Mouse (Mus musculus) forebrain, embryonic 12.5 days (tissue): Measurements from ENCODE around the gene Trim43a. TPM values are rescaled to one million over a fixed set of nuclear protein-coding genes. Genes with fewer than 3 reads are reported as not detected.
"Not testable (repeated sequence)": the region's sequence is repeated elsewhere in the genome, so short reads cannot be mapped to it uniquely, and the experiment has no call there.

Source experiments
- ATAC-seq: fragments of 200-750 bp; cut with Nextera tagmentation; 2 replicates; pipeline ENCODE4 v1.8.0; 2017; ENCODE audit warnings: moderate TSS enrichment; ENCODE audit not compliant: low FRiP score
- H3K27ac ChIP-seq: fragments of 300-500 bp; sonication (generic); 2 replicates; pipeline ENCODE4 v1.5.1; 2016; ENCODE audit warnings: mild to moderate bottlenecking
- H3K27me3 ChIP-seq: fragments of 300-500 bp; sonication (generic); 2 replicates; pipeline ENCODE4 v1.6.1; 2016; ENCODE audit warnings: mild to moderate bottlenecking
- H3K36me3 ChIP-seq: fragments of 300-500 bp; sonication (generic); replicated peaks from 2 replicates; pipeline ENCODE4 v1.6.1; 2016; ENCODE audit warnings: mild to moderate bottlenecking
- H3K4me1 ChIP-seq: fragments of 300-500 bp; sonication (generic); 2 replicates; pipeline ENCODE4 v1.6.1; 2016
- H3K4me2 ChIP-seq: fragments of 300-500 bp; sonication (generic); 2 replicates; pipeline ENCODE4 v1.6.1; 2016; ENCODE audit warnings: mild to moderate bottlenecking, moderate library complexity
- H3K4me3 ChIP-seq: fragments of 300-500 bp; sonication (generic); replicated peaks from 2 replicates; pipeline ENCODE4 v1.5.1; 2016; ENCODE audit warnings: mild to moderate bottlenecking
- H3K9ac ChIP-seq: fragments of 300-500 bp; sonication (generic); 2 replicates; pipeline ENCODE4 v1.6.1; 2016; ENCODE audit warnings: mild to moderate bottlenecking
- H3K9me3 ChIP-seq: fragments of 300-500 bp; sonication (generic); 2 replicates; pipeline ENCODE4 v1.6.1; 2016
- WGBS: fragments of 180-500 bp; shearing (Covaris S2); methylation state at CpG from one replicate; pipeline ENCODE4 v1.1.7; 2016; 5-methylcytosine and 5-hydroxymethylcytosine counted together
- polyA plus RNA-seq: library from polyadenylated mRNA; unstranded; fragments of >200 nt; fragmentation: Nextera tagmentation; extraction: Ambion mirVana; gene quantifications from 2 replicates; pipeline ENCODE4 v1.2.1, GENCODE M21; 2016

Trim43a gene
- polyA plus RNA-seq, result 0.20 TPM in 1 of 2 replicates, not detected in the other

DNA sequence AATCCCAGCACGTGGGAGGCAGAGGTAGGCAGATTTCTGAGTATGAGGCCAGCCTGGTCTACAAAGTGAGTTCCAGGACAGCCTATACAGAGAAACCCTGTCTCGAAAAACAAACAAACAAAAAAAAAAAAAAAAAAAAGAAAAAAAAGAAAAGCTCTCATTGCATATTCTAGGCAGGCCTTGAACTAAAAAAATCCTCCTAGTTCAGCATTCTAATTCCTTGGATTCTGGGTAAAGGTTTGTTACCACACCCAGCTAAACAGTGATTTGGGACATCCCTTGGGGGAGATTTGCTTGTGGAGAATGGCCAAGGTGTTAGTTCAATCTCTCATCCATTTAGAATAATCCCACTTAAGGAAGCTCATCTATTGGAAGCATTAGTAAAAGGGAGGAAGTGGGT, at the start of gene Trim43a:
Gene Trim43a, plus strand, starts transcription at position 301 of the 400 bp plus-strand sequence.
- WGBS, result 83% methylated on average over 2 of the region's 2 CpGs

DNA sequence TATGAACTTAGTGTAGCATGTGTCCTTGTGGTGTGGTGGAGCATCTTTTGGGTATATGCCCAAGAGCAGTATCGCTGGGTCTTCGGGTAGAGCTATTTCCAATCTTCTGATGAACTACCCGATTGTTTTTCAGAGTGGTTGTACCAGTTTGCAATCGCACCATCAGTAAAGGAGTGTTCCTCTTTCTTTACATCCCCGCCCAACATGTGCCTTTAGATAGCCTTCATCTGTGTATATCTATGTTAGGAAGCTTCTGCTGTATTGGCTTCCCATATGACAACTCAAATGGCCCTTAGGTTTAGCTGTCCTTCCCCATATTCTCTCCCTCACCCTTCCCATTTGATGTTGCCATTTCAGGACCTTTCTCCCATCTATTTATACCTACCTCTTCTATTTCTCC, 46.6 kb upstream of the Trim43a start:
- H3K36me3 ChIP-seq, result no peaks in the 10 kb centered on the region
- H3K9ac ChIP-seq, result no peak overlapping the region
- no peaks in the 10 kb centered on the region for H3K27me3 ChIP-seq
- H3K4me3 ChIP-seq, result no peak overlapping the region
- no peaks in the 10 kb centered on the region for H3K4me1 ChIP-seq
- WGBS, result 95% methylated on average over 5 of the region's 5 CpGs
- no peak overlapping the region for H3K4me2 ChIP-seq
- no peak for ATAC-seq
- no peaks in the 10 kb centered on the region for H3K9me3 ChIP-seq
- no peak overlapping the region for H3K27ac ChIP-seq

More for the DNA sequence above, at the start of gene Trim43a:
- H3K9me3 ChIP-seq, H3K4me3 ChIP-seq, H3K27ac ChIP-seq, H3K36me3 ChIP-seq, H3K27me3 ChIP-seq, ATAC-seq, H3K4me1 ChIP-seq, H3K4me2 ChIP-seq, H3K9ac ChIP-seq: not testable (repeated sequence)

DNA sequence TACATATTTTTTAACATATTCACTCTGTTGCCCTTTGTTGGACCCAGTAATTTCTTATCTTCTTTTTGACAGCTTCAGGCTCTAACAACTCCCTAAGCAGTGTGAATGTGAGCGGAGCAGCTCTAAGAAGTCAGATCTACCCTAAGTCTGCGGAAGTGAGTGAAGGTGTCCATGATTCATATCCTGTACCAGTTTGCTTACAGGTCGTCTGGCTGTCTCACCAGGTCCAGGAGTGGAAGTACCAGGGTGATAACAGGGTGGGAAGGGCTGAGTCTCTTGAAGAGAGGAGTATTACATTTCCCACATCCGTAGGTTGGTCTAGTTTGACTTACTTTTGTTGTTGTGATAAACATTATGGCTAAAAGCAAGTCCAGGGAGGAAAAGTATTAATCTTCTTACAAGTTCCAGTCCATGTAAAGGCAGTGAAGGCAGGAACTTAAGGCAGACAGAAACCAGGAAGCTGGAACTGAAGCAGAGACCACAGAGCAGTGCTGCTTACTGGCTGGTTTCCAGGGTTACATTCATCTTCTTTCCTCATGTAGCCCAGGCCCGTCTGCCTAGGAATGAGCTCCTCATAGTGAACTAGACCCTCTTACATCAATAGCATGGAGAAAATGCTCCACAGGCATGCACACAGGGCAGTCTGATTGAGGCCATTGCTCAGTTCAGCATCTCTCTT, 41.0 kb upstream of the Trim43a start:
- H3K9ac ChIP-seq, result no peak overlapping the region
- 77% methylated on average over 5 of the region's 5 CpGs for WGBS
- H3K4me2 ChIP-seq, result no peak overlapping the region
- H3K27me3 ChIP-seq, result no peaks in the 10 kb centered on the region
- no peak overlapping the region for H3K27ac ChIP-seq
- H3K9me3 ChIP-seq, result no peaks in the 10 kb centered on the region
- no peaks in the 10 kb centered on the region for H3K4me1 ChIP-seq
- H3K36me3 ChIP-seq, result no peaks in the 10 kb centered on the region
- ATAC-seq, result no peak
- no peak overlapping the region for H3K4me3 ChIP-seq

DNA sequence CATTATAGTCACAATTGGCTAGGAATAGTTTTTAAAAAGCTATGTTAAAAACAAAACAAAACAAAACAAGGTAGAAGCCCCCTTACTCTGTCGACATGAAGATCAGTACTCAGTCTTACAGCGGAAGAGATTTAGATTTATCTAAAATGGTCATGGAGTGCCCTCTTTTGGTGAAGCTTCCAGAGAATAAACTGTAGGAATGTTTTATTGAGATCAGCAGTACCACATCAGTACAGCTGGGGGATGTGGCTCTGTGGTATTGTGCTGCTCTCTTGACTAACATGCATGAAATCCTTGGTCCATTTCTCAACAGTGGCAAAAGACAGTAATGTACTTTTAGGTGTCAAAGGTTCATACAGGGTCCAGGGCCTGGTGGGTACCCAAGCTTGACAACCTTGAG, 37.9 kb upstream of the Trim43a start:
- Histone ChIP-seq H3K9me3 (no peaks in the 10 kb centered on the region), H3K4me3 (no peak overlapping the region), H3K27ac (no peak overlapping the region), H3K27me3 (no peaks in the 10 kb centered on the region), H3K4me2 (no peak overlapping the region), H3K4me1 (0 out of 2 replicates have a peak, but pooled peaks cover 3% of the 10 kb centered on the region), H3K36me3 (no peaks in the 10 kb centered on the region), H3K9ac (no peak overlapping the region)
- ATAC-seq, result 0 out of 2 replicates have a peak, but pooled peaks have one; percentile 37
- WGBS, result 35% methylated on average over 2 of the region's 2 CpGs

DNA sequence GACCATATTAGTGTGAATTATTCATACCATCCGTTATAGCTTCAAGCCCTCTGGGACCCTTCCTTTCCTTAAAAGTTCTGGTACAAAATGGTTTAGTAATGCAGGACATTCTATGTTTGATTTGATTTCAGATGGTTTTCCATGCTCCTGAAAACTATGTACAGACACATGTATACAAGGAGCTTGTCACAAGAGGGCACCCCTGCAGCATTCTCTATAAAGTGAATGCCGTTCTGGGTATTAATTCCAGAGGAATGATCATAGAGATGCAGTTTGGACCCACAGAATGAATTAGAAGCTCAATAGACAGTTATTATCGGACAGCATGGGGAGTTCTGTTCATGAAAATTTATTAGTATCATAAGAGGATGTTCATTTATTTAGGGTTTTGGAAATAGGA, 35.2 kb upstream of the Trim43a start:
- Histone ChIP-seq H3K27me3 (no peaks in the 10 kb centered on the region), H3K4me1 (peaks cover 23% of the 10 kb centered on the region), H3K9me3 (no peaks in the 10 kb centered on the region), H3K4me3 (no peak overlapping the region), H3K27ac (no peak overlapping the region), H3K9ac (no peak overlapping the region), H3K4me2 (no peak overlapping the region), H3K36me3 (no peaks in the 10 kb centered on the region)
- ATAC-seq, result no peak
- WGBS, result 37% methylated on average over 3 of the region's 3 CpGs

DNA sequence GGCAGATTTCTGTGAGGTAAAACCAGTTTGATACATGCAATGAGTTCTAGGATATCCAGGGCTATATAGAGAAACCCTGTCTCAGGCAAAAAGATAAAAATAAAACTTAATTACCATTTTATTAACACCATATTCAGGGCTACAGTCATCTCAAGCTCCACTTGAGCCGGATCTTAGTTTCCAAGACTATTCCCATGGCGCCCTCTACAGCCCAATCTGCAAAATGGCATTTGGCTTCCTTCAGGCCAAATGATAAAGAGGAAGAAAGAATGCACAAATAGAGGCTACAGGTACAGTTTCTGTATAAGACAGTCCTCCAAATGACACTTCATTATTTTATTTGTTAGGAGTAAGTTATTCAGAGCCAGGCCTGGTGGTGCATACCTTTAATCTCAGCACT, 34.5 kb upstream of the Trim43a start:
- H3K9ac ChIP-seq, result no peak overlapping the region
- no peaks in the 10 kb centered on the region for H3K36me3 ChIP-seq
- WGBS, result 8% methylated on average over 2 of the region's 2 CpGs
- H3K27me3 ChIP-seq, result no peaks in the 10 kb centered on the region
- ATAC-seq, result no peak
- H3K4me1 ChIP-seq, result peaks cover 27% of the 10 kb centered on the region
- no peak overlapping the region for H3K4me3 ChIP-seq
- H3K4me2 ChIP-seq, result no peak overlapping the region
- no peak overlapping the region for H3K27ac ChIP-seq
- H3K9me3 ChIP-seq, result no peaks in the 10 kb centered on the region

DNA sequence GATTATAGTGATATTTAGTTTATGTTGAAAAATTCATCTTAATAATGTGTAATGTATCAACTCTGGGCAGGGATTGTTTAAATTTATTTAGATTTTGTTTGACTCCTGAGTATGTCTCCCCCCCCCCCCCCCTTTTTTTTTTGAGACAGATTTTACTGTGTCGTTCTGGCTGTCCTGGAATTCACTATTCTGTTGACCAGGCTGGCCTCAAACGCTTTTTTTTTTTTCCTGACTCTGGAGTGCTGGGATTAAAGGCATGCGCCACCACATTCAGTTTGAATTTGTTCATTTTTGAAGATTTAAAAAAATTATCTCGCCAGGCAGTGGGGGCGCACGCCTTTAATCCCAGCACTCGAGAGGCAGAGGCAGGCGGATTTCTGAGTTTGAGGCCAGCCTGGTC, 34.0 kb upstream of the Trim43a start:
- Histone ChIP-seq H3K9me3 (no peaks in the 10 kb centered on the region), H3K36me3 (no peaks in the 10 kb centered on the region), H3K27ac (no peak overlapping the region), H3K9ac (no peak overlapping the region), H3K27me3 (no peaks in the 10 kb centered on the region), H3K4me2 (no peak overlapping the region), H3K4me3 (no peak overlapping the region), H3K4me1 (peaks cover 27% of the 10 kb centered on the region)
- WGBS, result 71% methylated on average over 8 of the region's 8 CpGs
- no peak for ATAC-seq

DNA sequence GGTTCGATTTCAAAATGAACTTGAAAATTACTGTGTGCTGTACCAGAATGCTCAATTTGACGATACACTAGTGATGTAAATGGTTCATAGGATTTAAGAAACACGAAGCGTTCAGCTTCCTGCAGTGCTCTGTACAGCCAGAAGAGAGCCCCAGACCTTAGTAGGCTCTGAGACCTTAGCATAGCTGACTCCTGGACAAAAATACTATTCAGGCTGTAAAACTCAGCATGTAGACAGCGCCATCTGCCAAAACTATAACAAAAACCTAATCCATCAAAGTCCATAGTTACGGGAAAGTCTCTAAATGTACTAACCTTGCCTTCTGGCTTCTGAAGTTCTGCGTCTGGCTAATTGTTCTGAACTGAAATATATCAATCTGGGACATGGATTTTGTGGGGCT, 33.4 kb upstream of the Trim43a start:
- no peak for ATAC-seq
- peaks cover 27% of the 10 kb centered on the region for H3K4me1 ChIP-seq
- H3K36me3 ChIP-seq, result no peaks in the 10 kb centered on the region; the same call in 1 of the 2 replicates
- no peaks in the 10 kb centered on the region for H3K9me3 ChIP-seq
- peak overlapping the region; percentile 67 for H3K4me2 ChIP-seq
- H3K27me3 ChIP-seq, result no peaks in the 10 kb centered on the region
- no peak overlapping the region for H3K9ac ChIP-seq
- WGBS, result 36% methylated on average over 7 of the region's 7 CpGs
- H3K27ac ChIP-seq, result no peak overlapping the region
- H3K4me3 ChIP-seq, result peak overlapping the region; percentile 72

DNA sequence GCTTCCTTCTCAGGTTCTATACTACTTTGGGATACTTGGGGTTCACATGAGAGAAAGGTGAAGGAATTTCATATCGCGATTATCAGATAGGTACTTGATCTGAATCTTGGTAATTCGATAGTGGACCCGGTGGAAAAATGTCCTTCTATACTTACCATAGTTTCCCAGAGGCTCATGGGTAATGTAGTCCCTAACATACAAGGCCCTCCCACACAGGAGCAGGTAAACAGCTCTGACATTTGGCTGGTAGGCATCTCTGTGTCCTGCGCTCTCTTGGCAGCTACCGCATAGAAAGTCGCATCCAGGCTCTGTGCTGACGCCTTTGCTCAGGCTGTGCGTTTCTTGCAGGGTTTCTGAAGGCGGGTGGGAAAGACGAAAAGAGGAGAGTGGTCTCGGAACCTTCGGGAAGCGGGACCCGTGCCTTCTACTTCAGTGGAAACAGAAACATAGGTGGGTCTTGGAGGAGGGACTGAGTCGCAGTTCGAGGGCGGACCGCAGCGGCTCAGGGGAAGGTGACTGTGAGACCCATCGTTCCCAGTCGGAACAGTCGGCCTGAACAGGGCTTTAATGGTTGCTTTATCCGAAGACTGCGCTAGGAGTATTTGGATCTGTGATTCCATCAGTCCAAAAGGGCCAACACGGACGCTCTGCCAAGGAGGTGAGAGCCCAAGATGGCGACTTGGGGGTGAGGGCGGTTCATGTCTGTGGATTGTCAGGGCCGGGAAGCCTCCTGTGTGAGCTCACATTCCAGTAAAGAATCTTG, 32.7 kb upstream of the Trim43a start, which contains the start of gene Zfp949:
Gene Zfp949, plus strand, starts transcription at position 170 of the 763 bp plus-strand sequence.
- H3K9ac ChIP-seq, result peak within 1 kb of the TSS; percentile 68
- H3K9me3 ChIP-seq, result no peaks in the 10 kb centered on the region
- peak within 1 kb of the TSS; percentile 72 for H3K4me3 ChIP-seq
- H3K4me1 ChIP-seq, result peaks cover 27% of the 10 kb centered on the region
- ATAC-seq, result peak; percentile 93
- no peaks in the 10 kb centered on the region; the same call in 1 of the 2 replicates for H3K36me3 ChIP-seq
- H3K27me3 ChIP-seq, result no peaks in the 10 kb centered on the region
- peak within 1 kb of the TSS; percentile 67 for H3K4me2 ChIP-seq
- under 1% methylated on average over 30 of the region's 30 CpGs for WGBS
- peak within 1 kb of the TSS; percentile 77 for H3K27ac ChIP-seq

DNA sequence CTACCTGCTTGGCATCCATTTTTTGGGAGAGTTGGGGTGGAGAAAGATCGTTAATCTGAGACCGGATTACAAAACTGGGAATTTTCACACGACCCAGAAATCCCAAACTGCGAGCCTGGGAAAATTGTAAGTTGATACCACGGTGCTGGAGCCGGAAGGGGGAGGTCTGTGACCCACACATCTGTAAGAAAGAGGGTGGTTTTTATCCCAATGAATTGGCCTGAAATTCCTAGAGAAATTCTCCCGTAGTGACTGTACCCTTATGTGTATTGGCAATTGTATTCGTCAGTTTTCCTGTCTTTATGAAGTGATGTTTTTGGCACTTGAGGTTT, 32.1 kb upstream of the Trim43a start:
- Histone ChIP-seq H3K4me1 (peaks cover 27% of the 10 kb centered on the region), H3K9me3 (no peaks in the 10 kb centered on the region), H3K27ac (peak overlapping the region; percentile 77; the same call in 1 of the 2 replicates), H3K27me3 (no peaks in the 10 kb centered on the region), H3K36me3 (no peaks in the 10 kb centered on the region; the same call in 1 of the 2 replicates), H3K4me3 (peak overlapping the region; percentile 72), H3K4me2 (peak overlapping the region; percentile 67), H3K9ac (peak overlapping the region; percentile 68)
- ATAC-seq, result no peak; the same call in 1 of the 2 replicates
- WGBS, result 10% methylated on average over 8 of the region's 8 CpGs

DNA sequence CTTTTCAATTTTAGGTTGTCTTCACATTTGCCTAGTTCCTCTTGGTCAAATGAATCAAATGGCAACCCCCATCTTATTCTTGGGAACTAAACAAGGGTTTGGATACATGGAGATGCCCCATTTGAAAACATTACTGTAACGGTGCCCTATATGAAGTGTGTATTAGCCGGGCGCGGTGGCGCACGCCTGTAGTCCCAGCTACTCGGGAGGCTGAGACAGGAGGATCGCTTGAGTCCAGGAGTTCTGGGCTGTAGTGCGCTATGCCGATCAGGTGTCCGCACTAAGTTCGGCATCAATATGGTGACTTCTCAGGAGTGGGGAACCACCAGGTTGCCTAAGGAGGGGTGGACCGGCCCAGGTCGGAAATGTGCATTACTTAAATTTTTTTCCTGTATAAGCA, 27.6 kb upstream of the Trim43a start:
- no peak for ATAC-seq
- 99% methylated on average over 14 of the region's 14 CpGs for WGBS
- no peaks in the 10 kb centered on the region for H3K27me3 ChIP-seq
- H3K4me1 ChIP-seq, result peaks cover 24% of the 10 kb centered on the region
- no peak overlapping the region for H3K27ac ChIP-seq
- H3K4me3 ChIP-seq, result no peak overlapping the region
- peaks cover 4% of the 10 kb centered on the region for H3K36me3 ChIP-seq
- H3K4me2 ChIP-seq, result no peak overlapping the region
- H3K9me3 ChIP-seq, result no peaks in the 10 kb centered on the region
- no peak overlapping the region for H3K9ac ChIP-seq

DNA sequence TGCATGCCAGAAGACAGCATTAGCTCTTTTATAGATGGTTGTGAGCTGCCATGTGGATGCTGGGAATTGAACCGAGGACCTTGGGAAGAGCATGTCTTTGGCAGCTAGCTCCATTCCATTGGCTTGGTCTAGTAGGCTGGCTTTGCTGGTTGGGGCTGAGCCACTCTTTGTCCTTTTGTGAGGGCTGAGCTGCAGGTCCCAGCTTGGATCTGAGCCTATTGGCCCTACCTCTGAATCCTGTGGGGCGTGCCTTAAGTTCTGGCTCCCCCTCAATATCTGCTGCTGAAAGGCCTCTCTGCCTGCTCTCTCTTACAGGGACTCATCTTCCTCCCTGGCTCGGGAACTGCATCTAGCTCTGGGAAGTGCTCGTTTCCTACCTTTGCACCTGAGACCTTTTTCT, 22.5 kb upstream of the Trim43a start:
- Histone ChIP-seq H3K9me3 (no peaks in the 10 kb centered on the region), H3K4me1 (no peaks in the 10 kb centered on the region), H3K9ac (no peak overlapping the region), H3K4me3 (no peak overlapping the region), H3K27ac (no peak overlapping the region), H3K36me3 (peaks cover 17% of the 10 kb centered on the region), H3K4me2 (no peak overlapping the region), H3K27me3 (no peaks in the 10 kb centered on the region)
- 81% methylated on average over 4 of the region's 4 CpGs for WGBS
- ATAC-seq, result no peak
